Mouse (Mus musculus) ES-CJ7 (cell line): ENCODE measurements around the gene Necap1.

Experiments used
- DNase-seq: peaks from one replicate; pipeline ENCODE4 v3.0.0; 2011; ENCODE audit warnings: low read depth, low spot score

Gene Necap1

GRCm38 (mm10) chr6:122883603-122884002, 9.3 kb downstream of the Necap1 start:
- DNase-seq = no peak

DNA sequence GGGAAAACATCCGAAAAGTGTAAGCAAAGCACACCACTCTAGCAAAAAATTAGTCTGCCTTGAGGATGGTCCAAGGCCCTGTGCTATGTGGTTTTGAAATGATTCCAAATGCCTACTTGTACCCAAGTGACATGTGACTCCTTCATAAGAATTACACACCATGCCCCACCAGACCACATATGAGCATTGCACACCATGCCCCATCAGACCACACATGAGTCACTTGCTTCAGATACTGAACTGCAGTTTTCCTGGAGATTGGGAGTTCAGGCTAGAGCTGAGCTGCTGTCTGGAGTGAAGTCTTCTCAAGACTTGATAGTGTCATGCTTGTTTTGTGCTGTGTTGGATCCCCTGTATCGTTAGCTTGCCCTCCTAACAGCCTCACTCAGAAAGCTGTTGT, 15.3 kb downstream of the Necap1 start:
- no peak for DNase-seq

DNA sequence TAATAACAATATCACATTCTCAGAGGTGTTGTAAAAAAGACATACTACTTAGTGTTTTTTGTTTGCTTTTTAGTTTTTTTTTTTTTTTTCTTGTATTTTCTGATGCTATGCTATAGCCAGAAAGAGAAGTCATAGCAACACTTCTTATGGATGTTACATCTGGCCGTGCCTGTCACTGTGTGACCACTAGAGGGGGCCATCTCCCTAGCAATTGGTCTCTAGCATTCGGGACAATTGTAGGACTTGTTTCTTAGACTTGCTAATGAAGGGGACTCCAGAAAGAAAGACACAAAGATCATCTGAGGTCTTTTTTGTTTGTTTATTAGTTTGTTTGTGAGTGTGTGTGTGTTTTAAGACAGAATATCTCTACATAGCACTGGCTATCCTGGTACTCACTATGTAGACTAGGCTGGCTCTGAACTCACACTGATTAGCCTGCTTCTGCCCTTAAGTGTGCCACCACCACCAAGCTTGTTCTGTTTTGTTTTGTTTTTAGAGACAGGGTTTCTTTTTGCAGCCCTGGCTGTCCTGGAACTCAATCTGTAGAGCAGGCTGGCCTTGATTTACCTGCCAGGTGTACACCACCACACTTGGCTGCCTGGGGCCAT, 18.3 kb downstream of the Necap1 start:
- peak; percentile 86 for DNase-seq

DNA sequence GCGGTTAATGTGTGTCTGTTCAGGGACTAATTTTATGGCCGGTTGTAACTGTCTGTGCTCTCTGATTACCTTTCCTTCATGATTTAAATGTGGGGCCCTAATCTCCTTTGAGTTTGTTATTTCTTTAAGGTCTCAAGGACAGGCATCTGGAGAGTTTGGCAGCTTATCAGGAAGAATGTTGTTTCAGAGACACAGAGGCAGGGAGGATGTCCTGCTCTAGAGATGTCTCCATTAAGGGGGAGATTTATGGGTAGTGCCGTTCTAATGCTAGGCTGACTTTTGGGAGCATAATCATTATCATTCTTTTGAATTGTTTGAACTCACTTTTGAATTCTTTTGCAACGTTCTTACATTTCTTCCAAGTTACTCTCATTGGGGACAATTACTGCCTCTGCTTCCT, 45.6 kb downstream of the Necap1 start:
- DNase-seq = no peak

- DNase-seq = no peak
Observed at GRCm38 (mm10) chr6:122921451-122921850, 47.2 kb downstream of the Necap1 start, which contains the start of gene Clec4a1. Gene Clec4a1, plus strand, starts transcription at chr6:122921848.

DNA sequence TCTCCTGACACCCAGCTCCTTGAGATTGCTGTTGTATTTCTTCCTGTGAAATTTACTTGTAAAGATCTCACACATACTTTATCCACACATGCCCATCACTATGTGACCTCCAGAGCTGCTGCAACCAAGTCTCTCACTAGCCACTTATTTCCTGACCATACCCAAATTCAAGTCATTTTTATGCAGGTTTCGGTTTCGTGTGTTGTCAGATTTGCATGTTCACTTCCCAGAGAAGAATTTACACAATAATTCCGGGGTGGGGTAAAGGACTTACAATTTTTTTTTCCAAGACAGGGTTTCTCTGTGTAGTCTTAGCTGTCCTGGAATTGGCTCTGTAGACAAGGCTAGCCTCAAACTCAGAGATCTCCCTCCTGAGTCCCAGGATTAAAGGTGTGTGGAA, 60.6 kb downstream of the Necap1 start:
- no peak for DNase-seq
